Mouse (Mus musculus) megakaryocyte-erythroid progenitor cell, adult 5-6 weeks (primary cell): Measurements from ENCODE around the gene Hist1h3h. TPM values are rescaled to one million over a fixed set of nuclear protein-coding genes. Genes with fewer than 3 reads are reported as not detected.

Experiments used
- ATAC-seq: replicated peaks from 2 replicates; pipeline ENCODE4 v1.8.0; 2016; ENCODE audit warnings: mild to moderate bottlenecking, inconsistent platforms; ENCODE audit not compliant: severe bottlenecking, poor library complexity, low FRiP score, low TSS enrichment
- total RNA-seq, 2 experiments: library from RNA; stranded (forward) in 1 of 2; stranded (reverse) in 1 of 2; fragments of 200-1000, 215-1000 nt in 1 of 2; fragments of >200 nt in 1 of 2; fragmentation: Nextera tagmentation in 1 of 2; gene quantifications; 2 replicates each; pipeline ENCODE4 v1.2.3; 2014 to 2017

Gene Hist1h3h
- total RNA-seq, 2 experiments from 2014 or later: 175 TPM; not detected in 1

GRCm38 (mm10) chr13:21755707-21756106 lies 38.2 kb downstream of the Hist1h3h start:
- ATAC-seq: no peak

Other genes starting within 250 kb of the Hist1h3h start
Only the 30 nearest of the 32 such genes appear.
- not detected in 2 replicates for gene Gm10065, start 238.2 kb upstream of the Hist1h3h start, total RNA-seq (2014; fragmentation: Nextera tagmentation)
- gene Gm10065, start 238.2 kb upstream of the Hist1h3h start, total RNA-seq (2017): not detected in 2 replicates
- gene AK157302, start 222.4 kb upstream of the Hist1h3h start, total RNA-seq (2014; fragmentation: Nextera tagmentation): 2.1 and 2.6 TPM in 2 replicates
- 0.19 and 0.23 TPM in 2 replicates for gene AK157302, start 222.4 kb upstream of the Hist1h3h start, total RNA-seq (2017)
- gene Gm11273, start 216.2 kb upstream of the Hist1h3h start, total RNA-seq (2014; fragmentation: Nextera tagmentation): 3.7 and 8.4 TPM in 2 replicates
- gene Gm11273, start 216.2 kb upstream of the Hist1h3h start, total RNA-seq (2017): 2.0 and 10.4 TPM in 2 replicates
- gene Zkscan8, start 186.5 kb upstream of the Hist1h3h start, total RNA-seq (2014; fragmentation: Nextera tagmentation): 14.6 and 23.6 TPM in 2 replicates
- gene Zkscan8, start 186.5 kb upstream of the Hist1h3h start, total RNA-seq (2017): 12.3 and 15.4 TPM in 2 replicates
- not detected in 2 replicates for gene Olfr1366, start 174.9 kb upstream of the Hist1h3h start, total RNA-seq (2014; fragmentation: Nextera tagmentation)
- not detected in 2 replicates for gene Olfr1366, start 174.9 kb upstream of the Hist1h3h start, total RNA-seq (2017)
- not detected in 2 replicates for gene Olfr1535, start 157.8 kb upstream of the Hist1h3h start, total RNA-seq (2014; fragmentation: Nextera tagmentation)
- not detected in 2 replicates for gene Olfr1535, start 157.8 kb upstream of the Hist1h3h start, total RNA-seq (2017)
- gene Olfr1364, start 135.9 kb upstream of the Hist1h3h start, total RNA-seq (2014; fragmentation: Nextera tagmentation): not detected in 2 replicates
- not detected in 2 replicates for gene Olfr1364, start 135.9 kb upstream of the Hist1h3h start, total RNA-seq (2017)
- not detected in 2 replicates for gene Olfr1362, start 103.6 kb upstream of the Hist1h3h start, total RNA-seq (2014; fragmentation: Nextera tagmentation)
- gene Olfr1362, start 103.6 kb upstream of the Hist1h3h start, total RNA-seq (2017): not detected in 2 replicates
- gene Olfr11, start 75.1 kb upstream of the Hist1h3h start, total RNA-seq (2014; fragmentation: Nextera tagmentation): not detected in 2 replicates
- gene Olfr11, start 75.1 kb upstream of the Hist1h3h start, total RNA-seq (2017): not detected in 2 replicates
- gene Olfr1361, start 54.3 kb upstream of the Hist1h3h start, total RNA-seq (2014; fragmentation: Nextera tagmentation): not detected in 2 replicates
- not detected in 2 replicates for gene Olfr1361, start 54.3 kb upstream of the Hist1h3h start, total RNA-seq (2017)
- gene Olfr1360, start 40.3 kb upstream of the Hist1h3h start, total RNA-seq (2014; fragmentation: Nextera tagmentation): not detected in 2 replicates
- gene Olfr1360, start 40.3 kb upstream of the Hist1h3h start, total RNA-seq (2017): not detected in 2 replicates
- gene Olfr1359, start 19.5 kb upstream of the Hist1h3h start, total RNA-seq (2014; fragmentation: Nextera tagmentation): not detected in 2 replicates
- gene Olfr1359, start 19.5 kb upstream of the Hist1h3h start, total RNA-seq (2017): not detected in 2 replicates
- gene Hist1h2bl, start 1.5 kb upstream of the Hist1h3h start, total RNA-seq (2014; fragmentation: Nextera tagmentation): 430 and 709 TPM in 2 replicates
- gene Hist1h2bl, start 1.5 kb upstream of the Hist1h3h start, total RNA-seq (2017): 345 and 387 TPM in 2 replicates
- gene Hist1h2ai, start 1.2 kb upstream of the Hist1h3h start, total RNA-seq (2014; fragmentation: Nextera tagmentation): 3.0 and 26.7 TPM in 2 replicates
- gene Hist1h2ai, start 1.2 kb upstream of the Hist1h3h start, total RNA-seq (2017): 582 and 1,238 TPM in 2 replicates
- gene Hist1h2bm, start 4.4 kb downstream of the Hist1h3h start, total RNA-seq (2014; fragmentation: Nextera tagmentation): 242 and 265 TPM in 2 replicates
- gene Hist1h2bm, start 4.4 kb downstream of the Hist1h3h start, total RNA-seq (2017): 262 and 417 TPM in 2 replicates
- 3.8 and 29.3 TPM in 2 replicates for gene Hist1h4j, start 17.4 kb downstream of the Hist1h3h start, total RNA-seq (2014; fragmentation: Nextera tagmentation)
- gene Hist1h4j, start 17.4 kb downstream of the Hist1h3h start, total RNA-seq (2017): 302 and 554 TPM in 2 replicates
- gene Hist1h4k, start 32.8 kb downstream of the Hist1h3h start, total RNA-seq (2014; fragmentation: Nextera tagmentation): 396 and 799 TPM in 2 replicates
- gene Hist1h4k, start 32.8 kb downstream of the Hist1h3h start, total RNA-seq (2017): 1,621 and 1,651 TPM in 2 replicates
- gene Hist1h2ak, start 36.2 kb downstream of the Hist1h3h start, total RNA-seq (2014; fragmentation: Nextera tagmentation): 179 and 217 TPM in 2 replicates
- gene Hist1h2ak, start 36.2 kb downstream of the Hist1h3h start, total RNA-seq (2017): 715 and 1,091 TPM in 2 replicates
- 483 and 930 TPM in 2 replicates for gene Hist1h2bn, start 36.5 kb downstream of the Hist1h3h start, total RNA-seq (2014; fragmentation: Nextera tagmentation)
- 1,170 and 1,659 TPM in 2 replicates for gene Hist1h2bn, start 36.5 kb downstream of the Hist1h3h start, total RNA-seq (2017)
- gene Hist1h1b, start 63.0 kb downstream of the Hist1h3h start, total RNA-seq (2014; fragmentation: Nextera tagmentation): 569 and 631 TPM in 2 replicates
- 1,368 and 2,131 TPM in 2 replicates for gene Hist1h1b, start 63.0 kb downstream of the Hist1h3h start, total RNA-seq (2017)
- gene Hist1h3i, start 65.7 kb downstream of the Hist1h3h start, total RNA-seq (2014; fragmentation: Nextera tagmentation): 310 and 340 TPM in 2 replicates
- gene Hist1h3i, start 65.7 kb downstream of the Hist1h3h start, total RNA-seq (2017): 88.3 and 299 TPM in 2 replicates
- gene Hist1h2an, start 69.6 kb downstream of the Hist1h3h start, total RNA-seq (2014; fragmentation: Nextera tagmentation): 4.6 and 28.8 TPM in 2 replicates
- gene Hist1h2an, start 69.6 kb downstream of the Hist1h3h start, total RNA-seq (2017): 538 and 611 TPM in 2 replicates
- gene Hist1h2bp, start 69.8 kb downstream of the Hist1h3h start, total RNA-seq (2014; fragmentation: Nextera tagmentation): 19.6 and 62.9 TPM in 2 replicates
- 33.7 and 54.7 TPM in 2 replicates for gene Hist1h2bp, start 69.8 kb downstream of the Hist1h3h start, total RNA-seq (2017)
- gene Hist1h2bq, start 92.5 kb downstream of the Hist1h3h start, total RNA-seq (2014; fragmentation: Nextera tagmentation): 395 and 796 TPM in 2 replicates
- gene Hist1h2bq, start 92.5 kb downstream of the Hist1h3h start, total RNA-seq (2017): 0.72 and 1.2 TPM in 2 replicates
- not detected in 2 replicates for gene Hist1h2ao, start 92.8 kb downstream of the Hist1h3h start, total RNA-seq (2014; fragmentation: Nextera tagmentation)
- gene Hist1h2ao, start 92.8 kb downstream of the Hist1h3h start, total RNA-seq (2017): not detected in 2 replicates
- gene Hist1h4m, start 94.1 kb downstream of the Hist1h3h start, total RNA-seq (2014; fragmentation: Nextera tagmentation): 256 and 298 TPM in 2 replicates
- 1,434 and 2,567 TPM in 2 replicates for gene Hist1h4m, start 94.1 kb downstream of the Hist1h3h start, total RNA-seq (2017)
- 49.1 and 171 TPM in 2 replicates for gene Hist1h4n, start 114.5 kb downstream of the Hist1h3h start, total RNA-seq (2014; fragmentation: Nextera tagmentation)
- gene Hist1h4n, start 114.5 kb downstream of the Hist1h3h start, total RNA-seq (2017): 1,378 and 1,797 TPM in 2 replicates
- 177 TPM in 2 replicates for gene Hist1h2ap, start 115.8 kb downstream of the Hist1h3h start, total RNA-seq (2014; fragmentation: Nextera tagmentation)
- 4,662 and 4,902 TPM in 2 replicates for gene Hist1h2ap, start 115.8 kb downstream of the Hist1h3h start, total RNA-seq (2017)
- 372 and 874 TPM in 2 replicates for gene Hist1h2br, start 116.1 kb downstream of the Hist1h3h start, total RNA-seq (2014; fragmentation: Nextera tagmentation)
- gene Hist1h2br, start 116.1 kb downstream of the Hist1h3h start, total RNA-seq (2017): 126 and 201 TPM in 2 replicates
- gene Zfp184, start 227.4 kb downstream of the Hist1h3h start, total RNA-seq (2014; fragmentation: Nextera tagmentation): 1.5 and 2.5 TPM in 2 replicates
- 3.1 and 10.7 TPM in 2 replicates for gene Zfp184, start 227.4 kb downstream of the Hist1h3h start, total RNA-seq (2017)